Mouse (Mus musculus) CH12.LX (cell line): ENCODE results near the gene Cyb561. TPM values are rescaled to one million over a fixed set of nuclear protein-coding genes. Genes with fewer than 3 reads are reported as not detected.

Experiments used
- DNase-seq: peaks from one replicate; pipeline ENCODE4 v3.0.0-alpha.2; 2013; ENCODE audit errors: extremely low read depth
- H3K27ac ChIP-seq: 2 replicates; pipeline ENCODE4 v1.5.1; 2012; ENCODE audit warnings: low read depth, mild to moderate bottlenecking, control low read depth, moderate library complexity; ENCODE audit not compliant: insufficient read depth
- H3K27me3 ChIP-seq: replicated peaks from 2 replicates; pipeline ENCODE3; 2012; ENCODE audit warnings: inconsistent platforms
- H3K36me3 ChIP-seq, 2 experiments: replicated peaks in 1 of 2; 2 replicates each; pipeline versions ENCODE3 to v1.6.1; 2012; ENCODE audit warnings: inconsistent platforms in 1 of 2, low read length in 1 of 2, mild to moderate bottlenecking in 1 of 2, mixed read lengths in 1 of 2, moderate library complexity in 1 of 2; ENCODE audit not compliant: control insufficient read depth in 1 of 2, insufficient read depth in 1 of 2
- H3K4me1 ChIP-seq, 2 experiments: 2 replicates each; pipeline ENCODE4 v1.6.1; 2012; ENCODE audit warnings: inconsistent platforms in 1 of 2, moderate library complexity in 1 of 2; ENCODE audit not compliant: insufficient read depth in 2 of 2, control insufficient read depth in 1 of 2
- H3K4me2 ChIP-seq: 2 replicates; pipeline ENCODE4 v1.6.1; 2012; ENCODE audit warnings: low read depth, mild to moderate bottlenecking, control low read depth; ENCODE audit not compliant: poor library complexity, insufficient read depth, severe bottlenecking
- H3K4me3 ChIP-seq, 3 experiments: fragments of 150-350 bp in 1 of 3; sonication (generic) in 1 of 3; replicated peaks in 1 of 3; 2 replicates each; pipeline versions ENCODE3 to v1.5.1; 2011 to 2012; ENCODE audit warnings: low read depth in 2 of 3, low read length in 2 of 3, mild to moderate bottlenecking in 2 of 3, moderate library complexity in 2 of 3, control low read depth in 1 of 3, improper control_type of control experiment in 1 of 3, inconsistent platforms in 1 of 3, mixed read lengths in 1 of 3; ENCODE audit not compliant: poor library complexity in 1 of 3
- H3K79me2 ChIP-seq: replicated peaks from 2 replicates; pipeline ENCODE4 v1.6.1; 2012; ENCODE audit warnings: mild to moderate bottlenecking, moderate library complexity; ENCODE audit not compliant: control insufficient read depth, poor library complexity, insufficient read depth, severe bottlenecking; ENCODE audit errors: extremely low read depth
- H3K9ac ChIP-seq: 2 replicates; pipeline ENCODE4 v1.6.1; 2012; ENCODE audit warnings: low read depth, mild to moderate bottlenecking, control low read depth, moderate library complexity; ENCODE audit not compliant: insufficient read depth
- H3K9me3 ChIP-seq: replicated peaks from 2 replicates; pipeline ENCODE3; 2012; ENCODE audit warnings: low read length, inconsistent platforms, mixed read lengths
- BHLHE40 ChIP-seq: IDR thresholded peaks from 2 replicates; pipeline ENCODE4 v1.6.1; 2011; ENCODE audit warnings: mild to moderate bottlenecking, low read depth, low read length, improper control_type of control experiment
- CHD1 ChIP-seq: IDR thresholded peaks from 2 replicates; pipeline ENCODE4 v1.6.1; 2012; ENCODE audit warnings: low read depth, low read length, improper control_type of control experiment, inconsistent platforms
- CHD2 ChIP-seq: IDR thresholded peaks from 2 replicates; pipeline ENCODE4 v1.6.1; 2011; ENCODE audit warnings: low read length, improper control_type of control experiment
- CTCF ChIP-seq, 2 experiments: IDR thresholded peaks in 1 of 2; conservative IDR thresholded peaks in 1 of 2; 2 replicates each; pipeline ENCODE4 v1.5.1; 2011 to 2012; ENCODE audit warnings: low read depth in 2 of 2, low read length in 2 of 2, improper control_type of control experiment in 1 of 2, inconsistent platforms in 1 of 2, mild to moderate bottlenecking in 1 of 2, moderate library complexity in 1 of 2
- E2F4 ChIP-seq: IDR thresholded peaks from 2 replicates; pipeline ENCODE4 v1.6.1; 2011; ENCODE audit warnings: low read depth, low read length, improper control_type of control experiment; ENCODE audit not compliant: insufficient replicate concordance
- EP300 ChIP-seq: IDR thresholded peaks from 2 replicates; pipeline ENCODE4 v1.6.1; 2011; ENCODE audit warnings: low read length, improper control_type of control experiment
- ETS1 ChIP-seq: conservative IDR thresholded peaks from 2 replicates; pipeline ENCODE4 v1.6.1; 2012; ENCODE audit warnings: low read depth, mild to moderate bottlenecking, inconsistent platforms, low read length, improper control_type of control experiment, moderate library complexity
- GABPA ChIP-seq: IDR thresholded peaks from 2 replicates; pipeline ENCODE4 v1.6.1; 2012; ENCODE audit warnings: low read depth, low read length, improper control_type of control experiment, inconsistent platforms; ENCODE audit not compliant: insufficient replicate concordance
- HCFC1 ChIP-seq: IDR thresholded peaks from 2 replicates; pipeline ENCODE4 v1.6.1; 2012; ENCODE audit warnings: low read depth, mild to moderate bottlenecking, inconsistent platforms, low read length, improper control_type of control experiment
- IRF4 ChIP-seq: IDR thresholded peaks from 2 replicates; pipeline ENCODE4 v1.6.1; 2014; ENCODE audit warnings: low read depth, mild to moderate bottlenecking, inconsistent platforms, low read length, improper control_type of control experiment
- KAT2A ChIP-seq: IDR thresholded peaks from 2 replicates; pipeline ENCODE4 v1.6.1; 2012; ENCODE audit warnings: low read length, improper control_type of control experiment, inconsistent platforms; ENCODE audit not compliant: insufficient replicate concordance
- MAFK ChIP-seq: IDR thresholded peaks from 2 replicates; pipeline ENCODE4 v1.6.1; 2011; ENCODE audit warnings: low read length, improper control_type of control experiment; ENCODE audit not compliant: insufficient replicate concordance
- MAZ ChIP-seq: IDR thresholded peaks from 2 replicates; pipeline ENCODE4 v1.6.1; 2012; ENCODE audit warnings: low read depth, mild to moderate bottlenecking, inconsistent platforms, low read length, improper control_type of control experiment, moderate library complexity
- MEF2A ChIP-seq: IDR thresholded peaks from 2 replicates; pipeline ENCODE4 v1.6.1; 2014; ENCODE audit warnings: low read depth, mild to moderate bottlenecking, inconsistent platforms, low read length, improper control_type of control experiment, borderline replicate concordance
- MYC ChIP-seq: IDR thresholded peaks from 2 replicates; pipeline ENCODE4 v1.6.1; 2011; ENCODE audit warnings: low read depth, mild to moderate bottlenecking, improper control_type of control experiment, low read length
- NELFE ChIP-seq: IDR thresholded peaks from 2 replicates; pipeline ENCODE4 v1.6.1; 2011; ENCODE audit warnings: low read depth, low read length, improper control_type of control experiment
- NRF1 ChIP-seq: IDR thresholded peaks from 2 replicates; pipeline ENCODE4 v1.6.1; 2014; ENCODE audit warnings: low read depth, mild to moderate bottlenecking, inconsistent platforms, low read length, improper control_type of control experiment, moderate library complexity
- PAX5 ChIP-seq: IDR thresholded peaks from 2 replicates; pipeline ENCODE4 v1.6.1; 2012; ENCODE audit warnings: low read length, inconsistent platforms, mixed read lengths
- POLR2A ChIP-seq: IDR thresholded peaks from 2 replicates; pipeline ENCODE4 v1.6.1; 2011; ENCODE audit warnings: low read depth, mild to moderate bottlenecking, improper control_type of control experiment, low read length
- POLR2AphosphoS2 ChIP-seq: IDR thresholded peaks from 2 replicates; pipeline ENCODE4 v1.6.1; 2011; ENCODE audit warnings: low read depth, low read length, improper control_type of control experiment
- RAD21 ChIP-seq: IDR thresholded peaks from 2 replicates; pipeline ENCODE4 v1.6.1; 2011; ENCODE audit warnings: low read depth, mild to moderate bottlenecking, low read length, improper control_type of control experiment, moderate library complexity
- RCOR1 ChIP-seq: conservative IDR thresholded peaks from 2 replicates; pipeline ENCODE4 v1.6.1; 2012; ENCODE audit warnings: low read depth, mild to moderate bottlenecking, inconsistent platforms, low read length, improper control_type of control experiment
- SIN3A ChIP-seq: IDR thresholded peaks from 2 replicates; pipeline ENCODE4 v1.6.1; 2012; ENCODE audit warnings: low read length, improper control_type of control experiment, inconsistent platforms
- SMC3 ChIP-seq: IDR thresholded peaks from 2 replicates; pipeline ENCODE4 v1.6.1; 2011; ENCODE audit warnings: low read depth, low read length, improper control_type of control experiment
- TBP ChIP-seq: conservative IDR thresholded peaks from 2 replicates; pipeline ENCODE4 v1.6.1; 2011; ENCODE audit warnings: low read depth, low read length, improper control_type of control experiment
- TCF12 ChIP-seq: IDR thresholded peaks from 2 replicates; pipeline ENCODE4 v1.6.1; 2014; ENCODE audit warnings: low read depth, mild to moderate bottlenecking, inconsistent platforms, low read length, improper control_type of control experiment
- UBTF ChIP-seq: IDR thresholded peaks from 2 replicates; pipeline ENCODE4 v1.6.1; 2012; ENCODE audit warnings: low read depth, mild to moderate bottlenecking, inconsistent platforms, low read length, improper control_type of control experiment, moderate library complexity
- USF1 ChIP-seq: IDR thresholded peaks from 2 replicates; pipeline ENCODE4 v1.6.1; 2014; ENCODE audit warnings: low read depth, mild to moderate bottlenecking, inconsistent platforms, low read length, improper control_type of control experiment
- ZC3H11A ChIP-seq: IDR thresholded peaks from 2 replicates; pipeline ENCODE4 v1.6.1; 2012; ENCODE audit warnings: low read depth, mild to moderate bottlenecking, inconsistent platforms, low read length, improper control_type of control experiment
- ZKSCAN1 ChIP-seq: IDR thresholded peaks from 2 replicates; pipeline ENCODE4 v1.6.1; 2012; ENCODE audit warnings: low read depth, inconsistent platforms, low read length, improper control_type of control experiment, borderline replicate concordance
- ZMIZ1 ChIP-seq: IDR thresholded peaks from 2 replicates; pipeline ENCODE4 v1.6.1; 2012; ENCODE audit warnings: low read depth, mild to moderate bottlenecking, inconsistent platforms, low read length, improper control_type of control experiment
- ZNF384 ChIP-seq: IDR thresholded peaks from 2 replicates; pipeline ENCODE4 v1.6.1; 2012; ENCODE audit warnings: low read depth, low read length, improper control_type of control experiment, inconsistent platforms
- dilution Hi-C: fragments of 300-500 bp; cut with MboI; formaldehyde crosslinking; loops from 2 replicates; pipeline ENCODE4 v1.14.3; 2020; ENCODE audit warnings: low sequenced_read_pairs; ENCODE audit not compliant: extremely low pct_unique_long_range_greater_than_20kb, extremely low pct_ligation_motif_present
- in situ Hi-C: fragments of 300-500 bp; cut with MboI; formaldehyde crosslinking; loops from 3 replicates; pipeline ENCODE4 v1.14.3; 2019; ENCODE audit warnings: low sequenced_read_pairs, low pct_ligation_motif_present, low pct_unique_long_range_greater_than_20kb, mixed read lengths
- polyA plus RNA-seq: library from polyadenylated mRNA; unstranded; fragments of >175 nt; gene quantifications from 2 replicates; pipeline ENCODE4 v1.2.1, GENCODE M21; 2012; ENCODE audit warnings: low read depth; ENCODE audit not compliant: insufficient read length
- total RNA-seq, 2 experiments: library from RNA; depleted of rRNA; stranded (reverse); fragments of 300-350 nt in 1 of 2; fragments of >200 nt in 1 of 2; gene quantifications; 2 replicates each; pipeline ENCODE4 v1.2.3; 2012 to 2014

The Cyb561 gene
- total RNA-seq (2012; rRNA removed) (2.6 and 3.9 TPM in 2 replicates), total RNA-seq (2014; rRNA removed) (0.16 and 0.20 TPM in 2 replicates), polyA plus RNA-seq (0.18 and 0.51 TPM in 2 replicates)

- in situ Hi-C loops, result no loop called here
Measured at GRCm38 (mm10) chr11:105952911-105953386, at the start of gene Cyb561. Gene Cyb561, minus strand, starts transcription at chr11:105953336.

GRCm38 (mm10) chr11:106001718-106002117 lies 48.6 kb upstream of the Cyb561 start:
- Histone ChIP-seq H3K36me3 (no peaks in the 10 kb centered on the region), H3K9ac (no peak overlapping the region), H3K27me3 (peaks cover 92% of the 10 kb centered on the region), H3K9me3 (no peaks in the 10 kb centered on the region), H3K4me1 (no peaks in the 10 kb centered on the region), H3K4me3 (no peak overlapping the region), H3K4me2 (peak overlapping the region; percentile 30; the same call in 1 of the 2 replicates), H3K27ac (no peak overlapping the region), H3K79me2 (no peaks in the 10 kb centered on the region)
- dilution Hi-C loops, result no loop called here
- DNase-seq, result peak; percentile 56
- in situ Hi-C loops, result no loop called here
- no peak for TF ChIP-seq EP300
- TF ChIP-seq ZKSCAN1, result no peak
- no peak for TF ChIP-seq CHD2
- no peak for TF ChIP-seq ZMIZ1
- no peak for TF ChIP-seq HCFC1
- TF ChIP-seq SMC3, result peak; percentile 80
- TF ChIP-seq NRF1, result no peak
- peak; percentile 58 to 86 for TF ChIP-seq CTCF (conservative IDR thresholded peaks at IDR 0.05 in 1 of 2, IDR thresholded peaks at IDR 0.05 in 1 of 2; ENCODE audit: low read depth in 2 of 2, low read length in 2 of 2)
- no peak for TF ChIP-seq RCOR1
- peak; percentile 60 for TF ChIP-seq RAD21
- no peak for TF ChIP-seq POLR2A
- TF ChIP-seq ETS1, result no peak
- no peak for TF ChIP-seq PAX5
- TF ChIP-seq ZC3H11A, result peak; percentile 22; the same call in 1 of the 2 replicates
- no peak for TF ChIP-seq POLR2AphosphoS2
- TF ChIP-seq MYC, result 0 out of 2 replicates have a peak, but pooled peaks have one; percentile 6
- TF ChIP-seq SIN3A, result no peak
- no peak for TF ChIP-seq UBTF
- no peak for TF ChIP-seq CHD1
- TF ChIP-seq TBP, result 0 out of 2 replicates have a peak, but pooled peaks have one; percentile 24
- peak; percentile 38; the same call in 1 of the 2 replicates for TF ChIP-seq IRF4
- TF ChIP-seq GABPA, result no peak
- TF ChIP-seq MAZ, result no peak
- TF ChIP-seq KAT2A, result no peak
- no peak for TF ChIP-seq ZNF384
- 0 out of 2 replicates have a peak, but pooled peaks have one; percentile 16 for TF ChIP-seq TCF12
- no peak for TF ChIP-seq NELFE
- TF ChIP-seq BHLHE40, result no peak

More at GRCm38 (mm10) chr11:105952911-105953386, at the start of gene Cyb561:
- no peaks in the 10 kb centered on the region for H3K9me3 ChIP-seq
- dilution Hi-C loops, result no loop called here
- no peaks in the 10 kb centered on the region for H3K79me2 ChIP-seq
- no peak for DNase-seq
- H3K4me3 ChIP-seq, result no peak within 1 kb of the TSS
- H3K4me2 ChIP-seq, result no peak within 1 kb of the TSS
- peaks cover 0 to 5% of the 10 kb centered on the region in 2 experiments; a peak in 1 of 4 replicates for H3K4me1 ChIP-seq
- no peaks in the 10 kb centered on the region for H3K36me3 ChIP-seq
- peaks cover 59% of the 10 kb centered on the region for H3K27me3 ChIP-seq
- H3K9ac ChIP-seq, result no peak within 1 kb of the TSS
- H3K27ac ChIP-seq, result no peak within 1 kb of the TSS
- no peak for TF ChIP-seq TCF12
- TF ChIP-seq KAT2A, result no peak
- no peak for TF ChIP-seq POLR2AphosphoS2
- TF ChIP-seq E2F4, result no peak
- no peak for TF ChIP-seq POLR2A
- no peak for TF ChIP-seq GABPA
- TF ChIP-seq UBTF, result no peak
- TF ChIP-seq IRF4, result no peak
- TF ChIP-seq MEF2A, result no peak
- no peak for TF ChIP-seq SMC3
- no peak for TF ChIP-seq ZKSCAN1
- no peak for TF ChIP-seq TBP
- TF ChIP-seq MAFK, result no peak
- no peak for TF ChIP-seq USF1
